Mouse (Mus musculus) ES-E14 (cell line): ENCODE results near the gene Malrd1.

ENCODE experiments used
- MAFK ChIP-seq: IDR thresholded peaks from 2 replicates; pipeline ENCODE4 v1.6.1; 2014; ENCODE audit warnings: mild to moderate bottlenecking, low read depth, low read length, inconsistent platforms; ENCODE audit not compliant: insufficient read depth
- ZC3H11A ChIP-seq: IDR thresholded peaks from 2 replicates; pipeline ENCODE4 v1.6.1; 2012; ENCODE audit warnings: low read depth, mild to moderate bottlenecking, inconsistent platforms, low read length, borderline replicate concordance
- ZNF384 ChIP-seq: IDR thresholded peaks from 2 replicates; pipeline ENCODE4 v1.6.1; 2012; ENCODE audit warnings: low read depth, low read length, inconsistent platforms

GRCm38 (mm10) chr2:15538643-15539042 is 12.4 kb downstream of the Malrd1 start:
- TF ChIP-seq ZC3H11A = no peak
- no peak for TF ChIP-seq MAFK
- TF ChIP-seq ZNF384 = no peak
